Mouse (Mus musculus) lung, adult 18-20 months (tissue): Measurements from ENCODE around the gene Sorbs1.
"Not testable (repeated sequence)": the region's sequence is repeated elsewhere in the genome, so short reads cannot be mapped to it uniquely, and the experiment has no call there.

Experiments used
- DNase-seq, 2 experiments: peaks; one replicate each; pipeline ENCODE4 v3.0.0; 2022; ENCODE audit warnings: mixed read lengths in 2 of 2

Sorbs1 gene

DNA sequence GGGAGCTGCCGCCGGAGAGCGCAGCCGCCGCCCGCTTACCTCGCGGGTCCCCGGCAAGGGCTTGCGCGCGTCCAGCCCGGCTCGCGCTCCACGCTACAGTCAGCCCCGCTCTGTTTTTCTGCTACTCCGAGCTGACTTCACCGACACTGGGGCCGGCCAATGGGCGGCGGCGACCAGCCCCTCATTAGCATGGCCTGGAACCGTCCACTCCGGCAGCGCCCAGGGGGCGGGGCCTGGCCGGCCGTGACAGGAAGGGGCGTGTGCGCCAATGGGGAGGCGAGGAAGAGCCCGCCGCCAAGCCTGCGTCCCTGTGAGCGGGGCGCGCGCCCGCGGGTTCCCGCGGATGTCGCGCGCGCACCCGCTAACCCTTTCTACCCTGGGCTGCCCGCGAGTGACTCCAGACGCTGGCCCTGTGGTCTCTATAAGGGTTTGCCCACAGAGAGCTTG lies at the start of gene Sorbs1:
Gene Sorbs1, minus strand, starts transcription at position 148 of the 447 bp plus-strand sequence.
- peak; percentile 97 to 98 for DNase-seq

DNA sequence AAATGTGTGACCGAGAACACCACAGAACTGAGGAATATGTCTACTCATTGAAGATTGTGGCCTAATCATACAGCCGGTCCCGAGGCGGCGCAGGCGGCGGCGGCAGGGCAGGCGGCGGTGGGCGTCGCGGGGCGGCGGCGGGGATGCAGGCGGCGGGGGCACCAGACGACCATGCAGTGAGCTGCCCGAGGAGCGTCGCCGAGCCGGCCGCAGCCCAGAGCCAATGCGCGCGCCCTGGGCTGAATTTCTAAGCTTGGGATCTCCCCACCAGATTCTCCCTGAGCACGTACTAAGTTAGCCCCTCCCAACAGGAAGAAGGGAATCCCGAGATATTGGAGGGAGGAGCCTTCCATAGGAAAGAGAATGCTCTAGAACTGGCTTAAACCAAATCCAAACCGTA lies 47.9 kb upstream of the Sorbs1 start:
- DNase-seq, result not testable (repeated sequence)

DNA sequence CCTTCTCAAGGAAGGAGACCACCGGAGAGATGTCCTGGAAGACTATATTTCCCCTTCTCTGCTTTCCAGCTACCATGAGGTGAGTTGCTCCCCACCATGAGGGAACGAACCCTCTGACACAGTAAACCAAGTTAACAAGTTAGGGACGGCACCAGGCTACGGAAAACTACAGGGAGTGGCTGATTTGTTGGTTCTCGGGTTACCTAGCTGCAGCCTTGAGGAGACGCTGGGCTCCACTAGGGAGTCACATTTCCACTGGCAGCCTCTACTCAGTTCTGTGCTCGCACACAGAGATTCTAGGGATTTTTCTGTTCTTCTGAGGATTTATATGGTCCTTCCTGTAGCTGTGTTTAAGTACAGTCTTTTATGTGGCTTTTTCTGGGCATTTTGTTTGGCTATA lies 42.5 kb upstream of the Sorbs1 start:
- DNase-seq, result peak in 1 of 2 experiments; percentile 22

DNA sequence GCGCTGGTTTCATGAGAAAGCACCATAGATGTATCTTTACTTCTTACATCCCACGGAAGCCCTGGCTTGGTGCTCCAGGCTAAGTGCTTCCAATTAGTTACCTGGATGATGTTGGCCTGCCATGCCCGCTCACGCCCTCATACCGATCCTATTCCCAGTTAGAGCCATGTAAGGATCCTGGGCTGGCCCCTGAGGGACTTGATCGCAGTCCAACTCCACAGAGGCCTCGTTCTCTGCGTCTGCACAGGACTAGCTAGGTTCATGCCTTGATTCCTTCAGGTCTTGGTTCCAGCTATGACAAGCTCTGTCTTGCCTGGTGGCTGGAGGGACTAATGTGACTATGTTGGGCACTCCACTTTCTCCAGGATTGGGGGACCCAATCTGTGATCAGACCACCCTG lies 41.6 kb upstream of the Sorbs1 start:
- DNase-seq, result no peak

DNA sequence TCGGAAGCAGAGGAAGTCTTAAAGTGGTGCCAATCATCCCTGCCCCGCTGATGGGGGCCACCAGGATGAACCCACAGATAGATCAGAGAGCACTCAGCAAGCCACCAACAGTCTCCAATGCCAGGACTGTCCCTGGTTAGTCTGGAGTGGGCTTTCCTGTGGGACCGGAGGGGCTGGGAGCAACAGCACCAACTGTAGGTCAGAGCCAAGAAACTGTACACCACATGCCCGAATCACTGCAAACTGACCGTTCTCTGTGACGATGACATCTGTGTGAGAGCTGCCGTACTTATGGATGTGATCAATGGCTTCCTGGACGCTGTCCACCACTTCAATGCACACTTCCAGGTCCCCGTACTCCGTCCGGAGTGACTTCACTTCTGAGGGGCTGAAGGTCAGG lies 40.8 kb upstream of the Sorbs1 start:
- DNase-seq, result no peak

DNA sequence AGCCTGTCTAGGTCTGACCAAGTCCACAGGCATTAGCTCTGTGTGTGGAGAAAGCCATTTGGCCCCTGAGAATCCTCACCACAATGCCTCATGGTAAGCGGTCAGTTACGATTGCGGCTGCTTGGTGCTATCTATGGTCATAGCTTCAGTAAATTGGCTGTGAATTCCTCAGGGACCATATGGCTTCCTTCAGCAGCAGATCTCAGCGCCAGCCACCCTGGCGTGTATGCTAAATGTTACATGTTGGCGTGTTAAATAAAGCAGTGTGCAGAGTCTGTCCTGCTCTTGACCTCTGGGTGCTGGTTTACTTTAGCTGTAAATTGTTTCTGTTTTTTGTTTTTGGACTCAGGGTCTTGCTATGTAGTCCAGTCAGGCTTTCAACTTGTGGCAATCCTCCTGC lies 40.3 kb upstream of the Sorbs1 start:
- DNase-seq, result no peak

DNA sequence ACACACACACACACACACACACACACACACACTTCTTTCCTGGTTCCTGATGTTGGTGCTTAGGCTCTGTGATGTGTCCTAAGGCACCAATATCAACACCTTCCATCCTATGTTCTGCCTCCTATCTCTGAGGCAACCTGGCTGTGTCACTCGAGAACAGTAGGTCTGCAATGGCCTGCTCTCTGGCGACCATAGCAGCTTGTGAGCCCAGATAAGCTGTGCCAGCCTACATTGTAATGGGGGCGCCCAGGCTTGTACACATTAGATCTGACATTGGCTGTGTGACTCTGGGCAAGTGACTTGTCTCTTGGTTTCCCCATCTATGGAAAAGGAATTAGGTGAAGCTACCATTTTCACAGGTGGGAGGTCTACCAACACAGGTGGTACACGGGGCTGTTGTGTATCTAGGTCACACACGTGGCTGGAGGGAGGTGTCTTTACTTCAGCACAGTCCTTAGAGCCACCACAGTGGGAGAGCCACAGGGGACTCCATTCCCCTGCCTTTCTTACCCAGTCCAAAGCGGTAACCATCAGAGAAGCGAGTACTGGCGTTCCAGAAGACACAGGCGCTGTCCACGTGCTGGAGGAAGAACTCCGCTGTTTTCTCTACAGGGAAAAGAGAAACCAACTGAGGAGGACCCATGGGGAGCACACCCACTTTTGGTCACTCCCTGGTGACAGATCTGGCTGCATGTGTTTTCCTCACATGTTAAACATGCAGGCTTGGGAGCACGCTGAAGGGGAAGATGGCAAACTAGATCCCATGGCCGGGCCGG lies 39.6 kb upstream of the Sorbs1 start:
- no peak for DNase-seq

DNA sequence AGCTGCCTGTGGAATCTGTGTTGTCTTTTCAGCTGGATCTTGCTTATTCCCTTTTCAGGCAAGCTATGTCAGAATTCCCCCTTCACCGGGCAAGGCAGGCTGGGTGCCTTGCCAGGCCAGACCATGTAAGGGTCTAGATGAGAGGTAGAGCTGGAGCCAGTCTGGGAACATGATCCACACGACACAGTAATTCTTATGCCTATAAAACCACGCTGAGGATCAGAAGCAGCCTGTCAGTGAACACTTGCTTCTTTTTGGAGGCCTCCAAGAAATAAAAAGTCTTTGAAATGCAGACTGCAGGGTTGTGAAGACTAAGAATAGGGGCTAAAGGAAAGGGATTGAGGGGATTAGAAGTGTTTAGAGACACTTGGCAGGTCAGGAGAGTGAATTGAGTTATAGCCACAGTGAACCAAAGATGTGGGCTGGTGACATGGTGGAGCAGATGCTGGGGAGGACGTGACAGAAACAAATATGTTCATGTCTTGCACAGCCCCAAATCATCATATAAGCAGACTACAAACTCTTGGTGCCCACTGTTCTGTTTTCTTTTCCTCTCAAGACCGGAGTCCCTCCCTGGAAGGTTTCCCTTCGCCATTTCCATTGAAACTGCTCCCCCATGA lies 36.0 kb upstream of the Sorbs1 start:
- DNase-seq, result no peak

DNA sequence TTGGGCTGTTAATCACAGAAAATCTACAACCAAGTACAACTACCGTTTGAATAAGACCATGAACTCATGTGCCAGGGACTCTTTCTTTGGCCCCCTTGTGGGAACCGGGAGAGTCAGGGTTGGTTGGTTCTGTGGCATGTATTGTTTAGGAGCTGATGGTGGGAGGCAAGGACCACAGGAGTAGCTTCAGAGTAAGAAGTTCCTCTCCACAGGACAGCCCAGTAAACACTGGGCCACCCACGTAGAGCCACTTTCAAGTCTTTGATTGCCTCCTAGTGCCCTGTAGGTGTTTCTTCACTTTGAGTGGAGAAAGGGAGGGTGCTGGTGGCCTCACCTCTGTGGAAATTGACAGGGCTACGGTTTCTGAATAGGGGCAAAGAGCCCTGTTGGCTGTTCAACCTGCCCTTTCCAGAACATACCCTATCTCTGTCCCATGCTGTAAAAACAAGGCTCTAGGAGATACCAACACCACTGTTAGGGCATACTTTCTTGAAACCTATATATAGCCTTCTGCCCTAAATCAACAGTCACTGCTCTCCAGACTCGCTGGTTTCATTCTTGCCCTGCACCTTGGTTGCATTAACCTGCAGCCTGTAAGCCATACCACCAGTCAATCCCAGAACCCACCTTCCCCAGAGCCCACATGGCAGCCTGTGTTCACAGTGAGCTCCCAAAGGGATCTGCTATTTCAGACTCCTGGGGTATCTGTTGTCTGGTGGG lies 35.4 kb upstream of the Sorbs1 start:
- DNase-seq, result no peak

DNA sequence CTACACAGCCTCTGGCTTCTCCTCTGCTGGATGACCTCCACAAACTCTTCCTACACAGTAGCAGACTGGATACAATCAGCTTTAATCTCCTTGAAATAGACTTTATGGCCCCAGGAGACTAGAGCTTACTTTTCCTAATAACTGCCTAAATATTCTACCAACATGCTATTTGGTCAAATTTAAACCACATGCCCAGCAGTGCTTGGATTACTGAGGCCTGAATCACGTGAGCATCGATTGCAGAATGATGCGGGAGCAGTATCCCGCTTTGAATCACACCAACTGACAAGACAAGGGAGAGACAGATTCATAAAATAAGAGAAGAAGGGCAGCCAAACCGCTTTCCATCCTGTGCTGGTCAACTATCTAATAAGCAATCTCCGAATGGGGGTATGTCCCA lies 34.8 kb upstream of the Sorbs1 start:
- DNase-seq, result no peak

DNA sequence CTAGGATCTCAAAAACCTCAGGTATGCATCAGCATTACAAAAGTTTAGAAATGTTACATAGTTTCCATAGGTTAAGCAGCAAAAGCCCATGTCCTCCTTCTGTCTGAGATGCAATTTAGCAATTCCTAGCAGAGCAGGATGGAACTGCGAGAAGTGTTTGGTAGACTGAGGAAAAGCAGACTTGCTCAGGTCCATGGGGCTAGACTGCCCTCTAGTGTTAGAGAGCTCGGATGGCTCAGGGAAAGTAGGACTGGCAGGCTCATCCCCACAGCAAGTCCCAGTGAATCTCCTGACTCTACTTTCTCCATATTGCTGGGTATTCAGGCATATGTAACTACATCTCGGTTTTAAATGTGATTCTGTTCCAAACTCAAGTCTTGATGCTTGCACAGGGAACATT lies 31.3 kb upstream of the Sorbs1 start:
- peak in 1 of 2 experiments; percentile 57 for DNase-seq

DNA sequence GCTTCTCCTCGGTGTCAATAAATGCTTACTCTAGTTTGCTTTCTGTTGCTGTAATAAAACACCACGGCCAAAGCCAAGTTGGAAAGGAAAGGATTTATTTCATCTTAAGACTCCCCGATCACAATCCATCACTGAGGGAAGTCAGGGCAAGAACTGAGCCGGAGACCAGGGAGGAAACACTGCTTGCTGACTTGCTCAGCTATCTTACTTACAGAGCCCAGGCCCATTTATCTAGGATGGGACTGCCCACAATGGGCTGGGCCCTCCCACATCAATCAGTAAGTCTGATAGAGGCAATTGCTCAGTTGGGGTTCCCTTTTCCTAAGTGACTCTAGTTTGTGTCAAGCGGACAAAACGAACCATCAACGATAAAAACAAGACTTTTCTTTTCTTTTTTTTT lies 29.2 kb upstream of the Sorbs1 start:
- DNase-seq, result no peak

DNA sequence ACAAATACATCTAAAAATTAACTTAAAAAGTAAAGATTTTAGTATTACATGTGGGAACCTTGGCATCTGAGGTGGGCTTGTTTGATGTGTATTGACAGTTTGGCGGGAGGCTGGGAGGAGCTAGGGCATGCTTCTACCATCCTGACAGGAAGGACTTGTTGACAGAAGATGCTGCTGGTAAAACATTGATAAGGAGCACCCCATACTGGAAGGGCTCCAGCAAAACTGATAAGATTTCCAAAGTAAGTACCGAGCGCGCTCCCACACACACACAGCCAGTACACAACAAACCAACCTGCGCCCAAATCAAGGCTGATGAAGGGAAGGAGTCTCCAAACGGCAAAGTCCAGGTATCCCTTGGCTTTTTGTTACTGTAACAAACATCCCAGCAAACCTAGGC lies 22.9 kb upstream of the Sorbs1 start:
- DNase-seq, result peak in 1 of 2 experiments; percentile 24

DNA sequence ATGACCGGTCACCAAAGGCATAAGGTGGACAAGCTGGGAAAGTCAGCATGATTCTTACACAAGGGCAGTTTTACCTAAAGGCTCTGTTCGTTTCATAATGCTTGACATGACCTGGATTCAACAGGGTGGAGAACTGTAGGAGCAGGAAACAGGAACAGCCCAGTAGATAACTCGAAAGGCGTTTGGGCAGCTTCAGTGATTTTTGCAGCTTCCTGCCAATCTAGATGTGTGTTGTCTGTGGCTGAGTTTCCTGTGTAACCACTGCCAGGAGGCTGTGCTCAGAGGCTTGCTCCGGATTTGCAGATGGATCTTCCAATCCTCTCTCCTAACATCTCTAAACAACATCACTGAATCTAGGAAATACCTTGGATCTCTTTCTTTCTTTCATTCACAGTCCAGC lies 18.9 kb upstream of the Sorbs1 start:
- peak in 1 of 2 experiments; percentile 22 for DNase-seq

DNA sequence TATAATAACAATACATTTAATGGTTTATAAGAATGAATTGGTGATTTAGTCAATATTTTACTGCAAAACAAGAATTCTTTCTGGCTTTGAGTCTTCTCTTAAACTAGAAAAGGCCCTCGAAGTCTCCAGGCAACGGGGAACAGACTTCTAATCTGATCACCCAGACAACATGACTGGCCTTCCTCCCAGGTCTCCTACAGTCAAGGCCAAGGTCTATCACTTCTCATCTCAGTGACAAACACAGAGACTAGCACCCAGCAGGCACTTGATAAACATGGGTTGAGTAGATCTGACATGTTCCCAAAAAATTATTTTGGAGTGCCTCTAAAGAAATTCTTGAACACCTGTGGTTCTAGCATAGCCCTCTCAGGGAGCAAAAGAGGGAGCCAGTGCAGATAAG lies 16.7 kb upstream of the Sorbs1 start:
- no peak for DNase-seq

DNA sequence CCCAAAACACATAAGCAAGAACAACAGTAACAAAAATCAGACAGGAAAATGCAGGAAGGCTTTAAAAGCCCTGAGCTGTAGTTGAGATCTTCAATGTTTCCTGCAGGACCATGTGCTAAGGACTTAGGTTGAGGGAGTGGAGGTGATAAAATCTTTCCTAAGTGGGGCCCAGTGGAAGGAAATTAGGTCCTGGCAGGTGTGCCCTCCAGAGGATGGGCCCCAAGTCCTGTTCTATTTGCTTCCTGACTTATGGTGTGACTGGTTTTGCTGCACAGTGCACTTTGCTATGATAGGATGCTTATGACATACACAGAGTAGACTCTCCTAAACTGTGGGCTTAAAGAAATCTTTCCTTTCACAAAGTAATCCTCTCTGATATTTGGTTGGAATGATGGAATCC lies 14.7 kb upstream of the Sorbs1 start:
- DNase-seq, result no peak

DNA sequence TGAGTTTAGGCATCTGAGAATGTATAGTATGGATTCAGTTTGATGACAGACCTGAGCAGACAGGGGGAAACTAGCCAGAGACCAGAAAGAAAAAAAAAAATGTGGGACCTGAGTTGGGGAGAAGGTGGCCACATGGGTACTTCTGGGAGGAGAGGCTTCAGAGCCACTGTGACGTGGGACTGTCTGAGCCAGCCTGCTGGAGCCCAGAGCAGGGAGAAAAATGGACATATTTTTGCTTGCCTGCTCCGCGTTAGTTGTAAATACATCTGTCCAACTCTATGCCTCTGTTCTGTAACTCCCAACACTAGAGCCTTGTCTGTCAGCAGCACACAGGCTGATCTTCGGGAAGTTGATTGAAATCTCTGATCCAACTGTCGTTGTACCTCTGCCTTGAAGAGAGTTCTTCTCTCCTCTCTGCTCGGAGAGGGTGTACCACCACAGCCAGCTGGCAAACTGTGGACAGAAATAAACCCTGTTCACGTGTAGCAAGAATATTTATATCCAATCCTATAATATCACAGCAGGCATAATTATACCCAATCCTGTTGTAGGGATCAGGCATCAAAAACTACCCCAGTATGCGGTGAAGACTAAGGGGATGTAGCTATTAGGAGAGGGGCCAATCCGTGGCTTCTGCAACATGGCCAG lies 12.9 kb upstream of the Sorbs1 start:
- no peak for DNase-seq

DNA sequence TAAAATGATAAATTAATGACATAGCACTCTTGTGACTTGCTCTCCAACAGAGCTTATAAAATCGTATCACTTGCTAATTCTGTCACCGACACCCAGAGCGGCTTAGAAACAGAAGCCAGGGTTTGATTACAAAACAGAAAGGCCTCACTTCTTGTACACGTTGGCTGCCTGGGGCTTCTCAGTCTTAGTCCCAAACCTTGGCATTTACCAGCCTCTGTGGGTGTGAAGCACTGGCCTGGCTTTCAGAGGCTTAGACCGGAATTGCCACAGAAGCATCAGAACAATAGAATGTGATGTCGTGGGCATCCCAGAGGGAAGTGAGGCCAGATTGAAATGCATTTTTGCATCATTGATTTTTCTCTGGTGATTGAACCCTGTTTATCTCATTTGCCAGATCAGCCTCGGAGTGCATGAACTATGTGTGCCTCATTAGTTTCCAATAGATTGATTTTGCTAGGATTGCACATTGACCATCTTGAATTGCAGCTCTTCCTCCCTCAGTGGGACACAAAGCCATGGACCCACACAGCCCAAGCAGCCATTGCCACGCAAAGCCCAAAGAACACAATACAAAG lies 9.9 kb upstream of the Sorbs1 start:
- DNase-seq, result no peak

DNA sequence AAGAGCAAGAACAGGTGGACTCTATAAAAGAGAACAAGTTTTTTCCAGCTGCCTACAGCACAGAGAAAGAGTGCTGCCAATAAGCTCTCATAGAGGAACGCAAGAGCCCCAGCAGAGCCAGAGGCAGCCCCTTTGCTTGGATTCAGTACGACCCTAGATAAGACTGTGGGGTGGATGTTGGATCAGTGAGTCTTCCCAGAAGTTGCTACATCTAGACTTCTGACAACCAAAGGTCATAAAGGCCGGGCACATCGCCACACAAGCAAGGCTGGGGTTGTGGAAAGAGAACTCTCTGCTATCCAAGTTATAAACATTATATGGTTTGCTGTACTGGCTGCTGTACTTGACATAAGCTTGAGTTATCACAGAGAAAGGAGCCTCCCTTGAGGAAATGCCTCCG lies 6.8 kb upstream of the Sorbs1 start:
- no peak for DNase-seq

DNA sequence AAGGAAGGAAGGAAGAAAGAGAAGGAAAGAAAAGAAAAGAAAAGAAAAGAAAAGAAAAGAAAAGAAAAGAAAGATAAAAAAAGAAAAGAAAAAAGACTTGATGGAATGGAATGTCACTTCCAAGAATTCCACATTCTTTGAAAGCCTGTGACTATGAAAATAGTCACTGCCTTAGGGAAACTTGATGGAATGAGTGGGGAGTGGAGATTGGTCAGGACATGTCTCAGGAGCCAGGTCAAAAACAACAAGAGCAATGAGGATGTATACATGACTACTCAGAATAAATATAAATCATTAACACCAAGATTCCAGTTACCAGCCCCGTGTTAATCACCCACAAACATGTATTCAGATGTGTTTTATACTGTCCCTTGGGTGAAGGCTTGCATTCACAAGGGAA lies 5.1 kb upstream of the Sorbs1 start:
- no peak for DNase-seq

DNA sequence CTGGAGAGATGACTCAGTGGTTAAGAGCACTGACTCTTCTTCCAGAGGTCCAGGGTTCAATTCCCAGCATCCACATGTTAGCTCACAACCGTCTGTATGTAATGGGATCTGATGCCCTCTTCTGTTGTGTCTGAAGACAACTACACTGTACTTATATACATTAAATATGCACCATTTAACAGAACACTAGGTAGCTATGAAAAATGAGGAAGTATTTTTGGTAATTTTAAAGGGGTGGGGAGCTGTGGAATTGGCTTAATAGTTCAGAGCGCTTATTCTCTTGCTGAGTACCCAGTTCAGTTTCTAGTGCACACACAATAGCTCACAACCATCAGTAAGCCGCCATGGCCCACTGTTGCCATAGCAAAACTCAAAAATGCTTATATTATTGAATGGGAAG lies 2.0 kb upstream of the Sorbs1 start:
- DNase-seq, result no peak

DNA sequence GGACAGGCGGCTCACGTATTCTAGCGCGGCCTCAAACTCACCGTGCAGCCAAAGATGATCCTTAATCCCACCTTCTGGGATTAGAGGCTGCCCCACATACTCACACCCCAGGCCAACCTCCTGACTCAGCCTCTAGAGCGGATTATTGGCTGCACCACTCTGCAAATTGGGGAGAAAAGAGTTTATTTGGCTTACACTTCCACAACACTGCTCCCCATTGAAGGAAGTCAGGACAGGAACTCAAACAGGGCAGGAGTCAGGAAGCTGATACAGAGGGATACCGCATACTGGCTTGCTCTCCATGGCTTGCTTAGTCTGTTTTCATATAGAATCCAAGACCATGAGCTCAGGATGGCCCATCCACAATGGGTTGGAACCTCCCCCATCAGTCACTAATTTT lies 797 bp upstream of the Sorbs1 start:
- no peak for DNase-seq
